ENCODE assay signal across 15 mouse cellular contexts in the genomic region with DNA sequence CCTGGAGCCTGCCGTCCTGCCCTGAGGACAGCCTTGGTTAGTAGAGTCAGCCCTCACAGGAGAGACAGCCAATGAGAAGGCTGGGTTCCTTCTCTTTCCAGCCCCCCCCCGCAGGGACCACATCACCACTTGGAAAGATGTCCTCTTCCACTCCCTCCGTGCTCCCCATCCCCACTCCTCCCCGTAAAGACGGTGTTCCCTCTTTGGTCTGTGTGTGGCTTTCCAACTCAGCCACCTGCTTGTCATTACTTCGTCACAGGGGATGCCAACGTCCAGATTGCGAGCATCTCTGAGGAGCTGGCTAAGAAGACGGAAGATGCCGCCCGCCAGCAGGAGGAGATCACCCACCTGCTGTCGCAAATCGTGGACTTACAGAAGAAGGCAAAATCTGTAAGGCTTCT. TPM values are rescaled to one million over a fixed set of nuclear protein-coding genes. Genes with fewer than 3 reads are reported as not detected.
A peak's percentile ranks its signal among the peaks of the same experiment; 100 is the strongest.
DNase-seq lines count a peak whose midpoint lies in the region; ATAC-seq and TF ChIP-seq lines count a peak whose summit lies in the region.
"Had no signal": no experiment of that assay in that cellular context is flagged by ENCODE, and none has a peak within 500 bp of the region (broad histone marks: within the 10 kb centered on the region; RNA-seq: fewer than 3 reads in every experiment).

No protein-coding gene starts in this region.

- H3K36me3 ChIP-seq in midbrain, postnatal 0 days (ENCODE audit: insufficient read depth, low read length) = peaks cover 88% of the 10 kb centered on the region
- H3K36me3 ChIP-seq in midbrain, embryonic 16.5 days (ENCODE audit: control insufficient read depth, insufficient read depth, low read length) = peaks cover 44% of the 10 kb centered on the region

- peak; percentile 4; the same call in 1 of the 2 replicates for TF ChIP-seq CTCF in midbrain, postnatal 0 days (IDR thresholded peaks at IDR 0.05)
- TF ChIP-seq CTCF in left cerebral cortex, adult 2 months (IDR thresholded peaks at IDR 0.05) = no peak; the same call in 1 of the 2 replicates

- intact Hi-C loops in left cerebral cortex, adult 2 months (cut with DNase I) = no loop called here

- no peak overlapping the region for H3K27ac ChIP-seq in midbrain, postnatal 0 days (ENCODE audit: low read depth, low read length)
- no peak overlapping the region for H3K27ac ChIP-seq in midbrain, embryonic 16.5 days (ENCODE audit: low read length)
- H3K27ac ChIP-seq in left cerebral cortex, adult 2 months = peak overlapping the region; percentile 53; the same call in 1 of the 2 replicates
- H3K27ac ChIP-seq: embryonic facial prominence, embryonic 10.5 days had no signal

- H3K4me1 ChIP-seq in midbrain, postnatal 0 days (ENCODE audit: insufficient read depth, low read length) = no peaks in the 10 kb centered on the region
- H3K4me1 ChIP-seq in midbrain, embryonic 16.5 days (ENCODE audit: control insufficient read depth, insufficient read depth, low read length) = no peaks in the 10 kb centered on the region

- peak; percentile 48 for DNase-seq in cerebellum, adult 11 months
- DNase-seq in cerebellum, postnatal 4 days (ENCODE audit: low spot score in 2 of 2) = no peak
- no peak for DNase-seq in midbrain, postnatal 0 days (ENCODE audit: low spot score)
- peak in 1 of 2 experiments; percentile 50 for DNase-seq in left cerebral cortex, adult 2 months (ENCODE audit: extremely low spot score in 1 of 2, low spot score in 2 of 2)
- peak; percentile 50 for DNase-seq in telencephalon, adult 2 months (ENCODE audit: low read depth, low spot score)
- no peak for DNase-seq in spleen, postnatal 14 days (ENCODE audit: low spot score in 2 of 2)
- no peak for DNase-seq in adrenal gland, postnatal 14 days
- DNase-seq: heart, postnatal 36 days; kidney, adult 11 months; liver, embryonic 13.5 days; lung, postnatal 4 days; spleen, adult 18-20 months had no signal

- no peak overlapping the region for H3K4me2 ChIP-seq in midbrain, postnatal 0 days (ENCODE audit: low read depth, low read length, poor library complexity, severe bottlenecking)
- no peak overlapping the region for H3K4me2 ChIP-seq in midbrain, embryonic 16.5 days (ENCODE audit: low read length)
- H3K4me2 ChIP-seq: liver, embryonic 13.5 days had no signal

- no peak overlapping the region for H3K4me3 ChIP-seq in midbrain, postnatal 0 days (ENCODE audit: low read depth, low read length)
- H3K4me3 ChIP-seq in midbrain, embryonic 16.5 days (ENCODE audit: low read depth, low read length) = no peak overlapping the region
- no peak overlapping the region for H3K4me3 ChIP-seq in left cerebral cortex, adult 2 months
- H3K4me3 ChIP-seq: embryonic facial prominence, embryonic 10.5 days; liver, embryonic 13.5 days had no signal

- no peaks in the 10 kb centered on the region for H3K9me3 ChIP-seq in midbrain, postnatal 0 days (ENCODE audit: low read length)
- no peaks in the 10 kb centered on the region for H3K9me3 ChIP-seq in midbrain, embryonic 16.5 days (replicated peaks; ENCODE audit: control insufficient read depth, low read length, poor library complexity, severe bottlenecking)
- H3K9me3 ChIP-seq: embryonic facial prominence, embryonic 10.5 days; liver, embryonic 13.5 days had no signal

- no peaks in the 10 kb centered on the region for H3K27me3 ChIP-seq in midbrain, postnatal 0 days (ENCODE audit: insufficient read depth, low read length)
- no peaks in the 10 kb centered on the region for H3K27me3 ChIP-seq in midbrain, embryonic 16.5 days (ENCODE audit: control insufficient read depth, insufficient read depth, low read depth, low read length)
- H3K27me3 ChIP-seq: liver, embryonic 13.5 days had no signal

- 91% methylated on average over 13 of the region's 13 CpGs for WGBS in midbrain, postnatal 0 days
- WGBS in midbrain, embryonic 16.5 days = 92% methylated on average over 13 of the region's 13 CpGs

- H3K9ac ChIP-seq in midbrain, postnatal 0 days (replicated peaks; ENCODE audit: low read length, poor library complexity, severe bottlenecking) = no peak overlapping the region
- no peak overlapping the region for H3K9ac ChIP-seq in midbrain, embryonic 16.5 days (ENCODE audit: low read depth, low read length)
- H3K9ac ChIP-seq: liver, embryonic 13.5 days had no signal

- ATAC-seq in midbrain, postnatal 0 days (ENCODE audit: low FRiP score) = no peak
- ATAC-seq in midbrain, embryonic 16.5 days = no peak

RNA-seq across cellular contexts. Expression of a gene that starts 49.1 kb away (rescaled TPM):
- 87.3 and 185 TPM in 2 replicates for total RNA-seq in midbrain, postnatal 0 days (2014; rRNA removed)
- 75.4 and 82.9 TPM in 2 replicates for polyA plus RNA-seq in midbrain, postnatal 0 days (2015; fragmentation: Nextera tagmentation; extraction: Ambion mirVana)
- polyA plus RNA-seq in midbrain, embryonic 16.5 days (2015; fragmentation: Nextera tagmentation; extraction: Ambion mirVana) = 26.5 and 41.5 TPM in 2 replicates
- 100 to 1,000 TPM; 710 to 764 TPM for total RNA-seq in left cerebral cortex, adult 2 months (2021)
- 1.0 TPM in 1 of 2 replicates, not detected in the other for total RNA-seq in adrenal gland, postnatal 14 days (2021)
- total RNA-seq: heart, postnatal 36 days; monocyte, adult 5-6 weeks had no signal

Comparison
In these comparisons a context has a peak if more than half of its experiments do, and no peak if none do; other contexts are left out.
1. DNase-seq: peak in cerebellum, adult 11 months (single experiment) and telencephalon, adult 2 months (single experiment); none in cerebellum, postnatal 4 days (0 of 2), midbrain, postnatal 0 days (single experiment), spleen, postnatal 14 days (0 of 2) and adrenal gland, postnatal 14 days (single experiment).
2. RNA of a gene that starts 49.1 kb away (total RNA-seq): 710 to 764 TPM in left cerebral cortex, adult 2 months and 87.3 to 185 TPM in midbrain, postnatal 0 days; 1.0 TPM in adrenal gland, postnatal 14 days; every median in the first group is over 10 times any median in the second.